Mouse (Mus musculus): ENCODE results near the gene Anp32a. TPM values are rescaled to one million over a fixed set of nuclear protein-coding genes. Genes with fewer than 3 reads are reported as not detected.

The Anp32a gene
- polyA plus RNA-seq, 1 experiment from 2014 or later = 82.1 TPM

DNA sequence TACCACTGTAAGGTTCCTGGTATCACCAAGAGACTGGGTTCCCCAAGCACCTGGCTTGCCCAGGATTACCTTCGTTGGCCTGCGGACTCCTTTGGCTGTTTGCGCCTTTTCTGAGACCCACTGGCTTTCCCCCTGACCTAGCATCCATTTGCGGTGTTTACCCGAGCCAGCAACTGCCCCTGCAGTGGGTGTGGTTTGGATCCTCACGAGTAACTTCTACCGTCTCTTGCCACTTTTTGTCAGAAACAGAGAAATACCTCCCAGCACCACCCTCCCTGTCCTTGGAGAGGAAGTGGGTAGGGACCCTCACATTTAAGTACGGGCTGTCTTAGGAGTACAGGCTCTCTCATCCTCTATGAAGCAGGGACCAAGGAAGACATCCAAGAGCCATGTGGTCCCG lies 29.1 kb downstream of the Anp32a start:
- no peak overlapping the region for H3K9ac ChIP-seq (replicated peaks; ENCODE audit: low read length)
- 76% methylated on average over 9 of the region's 9 CpGs for WGBS
- no peak overlapping the region for H3K27ac ChIP-seq (replicated peaks; ENCODE audit: low read depth, low read length)
- no peaks in the 10 kb centered on the region for H3K9me3 ChIP-seq (ENCODE audit: control insufficient read depth, low read length)
- no peak for ATAC-seq (ENCODE audit: low FRiP score, low TSS enrichment)
- no peak for DNase-seq
- H3K27me3 ChIP-seq (ENCODE audit: control insufficient read depth, insufficient read depth, low read length) = no peaks in the 10 kb centered on the region
- no peak overlapping the region for H3K4me2 ChIP-seq (ENCODE audit: low read length)
- no peak overlapping the region for H3K4me3 ChIP-seq (replicated peaks; ENCODE audit: low read depth, low read length)
- peaks cover 23% of the 10 kb centered on the region for H3K36me3 ChIP-seq (ENCODE audit: control insufficient read depth, insufficient read depth, low read length)
- peaks cover 40% of the 10 kb centered on the region for H3K4me1 ChIP-seq (ENCODE audit: control insufficient read depth, insufficient read depth, low read length)

DNA sequence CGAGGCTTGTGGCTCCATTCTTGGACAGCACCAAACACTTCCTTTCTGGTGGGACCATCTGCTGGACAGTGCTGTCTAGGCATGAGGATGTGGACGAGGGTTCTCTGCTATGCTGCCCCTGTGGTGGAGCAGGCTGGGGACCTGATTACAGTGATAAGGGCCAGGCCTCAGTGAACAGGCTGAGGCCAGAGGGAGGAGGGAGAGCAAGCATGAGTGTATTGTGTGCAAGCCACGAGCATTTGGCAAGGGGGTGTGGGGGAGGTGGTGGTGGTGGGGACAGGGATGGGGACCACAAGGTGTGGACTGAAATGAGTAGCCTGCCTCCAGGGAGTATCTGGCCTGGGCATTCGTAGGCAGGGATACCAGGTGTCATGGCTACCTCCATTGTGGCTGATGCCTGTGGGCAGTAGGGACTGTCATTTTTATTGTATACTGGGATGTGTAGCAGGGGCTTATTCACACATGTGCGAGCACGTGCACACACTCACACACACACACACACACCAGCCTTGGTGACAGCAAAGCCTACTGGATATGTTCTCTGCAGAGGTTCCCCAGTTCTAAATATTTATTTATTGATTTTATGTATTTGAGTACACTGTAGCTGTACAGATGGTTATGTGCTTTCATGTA lies 29.7 kb downstream of the Anp32a start:
- Histone ChIP-seq H3K4me2 (ENCODE audit: low read length) (no peak overlapping the region), H3K27me3 (ENCODE audit: control insufficient read depth, insufficient read depth, low read length) (no peaks in the 10 kb centered on the region), H3K9me3 (ENCODE audit: control insufficient read depth, low read length) (no peaks in the 10 kb centered on the region), H3K36me3 (ENCODE audit: control insufficient read depth, insufficient read depth, low read length) (peaks cover 29% of the 10 kb centered on the region), H3K4me1 (ENCODE audit: control insufficient read depth, insufficient read depth, low read length) (peaks cover 34% of the 10 kb centered on the region), H3K27ac (replicated peaks; ENCODE audit: low read depth, low read length) (no peak overlapping the region), H3K4me3 (replicated peaks; ENCODE audit: low read depth, low read length) (no peak overlapping the region), H3K9ac (replicated peaks; ENCODE audit: low read length) (no peak overlapping the region)
- no peak for DNase-seq
- 67% methylated on average over 6 of the region's 6 CpGs for WGBS
- ATAC-seq (ENCODE audit: low FRiP score, low TSS enrichment) = no peak

DNA sequence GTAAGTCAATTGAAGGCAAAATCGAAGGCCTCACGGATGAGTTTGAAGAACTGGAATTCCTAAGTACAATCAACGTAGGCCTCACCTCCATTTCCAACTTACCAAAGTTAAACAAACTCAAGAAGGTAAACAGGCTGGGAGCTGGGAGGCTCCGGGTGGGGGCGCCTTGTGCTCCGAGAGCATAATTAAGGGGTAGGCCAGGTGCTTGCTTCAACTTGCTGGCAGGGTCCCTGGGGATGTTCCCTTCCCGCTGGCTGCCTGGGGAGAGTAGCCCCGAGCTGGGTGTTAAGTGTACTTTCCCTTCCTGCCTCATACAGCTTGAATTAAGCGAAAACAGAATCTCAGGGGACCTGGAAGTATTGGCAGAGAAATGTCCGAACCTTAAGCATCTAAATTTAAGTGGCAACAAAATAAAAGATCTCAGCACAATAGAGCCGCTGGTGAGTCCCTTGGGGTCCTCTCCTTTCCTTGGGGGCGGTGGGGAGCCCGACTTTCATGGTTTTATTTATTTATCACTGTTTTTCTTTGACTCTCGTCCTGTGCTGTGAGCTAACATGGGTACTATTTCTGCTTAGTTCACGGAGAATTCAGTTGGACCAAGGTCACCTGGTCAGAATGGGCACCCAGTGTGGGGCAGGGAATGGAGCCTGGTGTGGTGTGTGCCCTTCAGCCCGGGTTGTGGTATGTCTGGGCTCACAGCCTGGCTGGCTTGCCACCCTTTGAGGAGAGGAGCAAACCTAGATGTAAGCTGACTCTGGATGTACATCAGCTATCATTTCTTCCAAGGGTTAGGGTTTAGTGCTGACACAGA lies 30.9 kb downstream of the Anp32a start:
- Histone ChIP-seq H3K36me3 (ENCODE audit: control insufficient read depth, insufficient read depth, low read length) (peaks cover 41% of the 10 kb centered on the region), H3K9ac (replicated peaks; ENCODE audit: low read length) (no peak overlapping the region), H3K4me1 (ENCODE audit: control insufficient read depth, insufficient read depth, low read length) (peaks cover 23% of the 10 kb centered on the region), H3K27ac (replicated peaks; ENCODE audit: low read depth, low read length) (no peak overlapping the region), H3K27me3 (ENCODE audit: control insufficient read depth, insufficient read depth, low read length) (no peaks in the 10 kb centered on the region), H3K9me3 (ENCODE audit: control insufficient read depth, low read length) (no peaks in the 10 kb centered on the region), H3K4me3 (replicated peaks; ENCODE audit: low read depth, low read length) (no peak overlapping the region), H3K4me2 (ENCODE audit: low read length) (no peak overlapping the region)
- ATAC-seq (ENCODE audit: low FRiP score, low TSS enrichment) = no peak
- WGBS = 73% methylated on average over 16 of the region's 16 CpGs
- no peak for DNase-seq

DNA sequence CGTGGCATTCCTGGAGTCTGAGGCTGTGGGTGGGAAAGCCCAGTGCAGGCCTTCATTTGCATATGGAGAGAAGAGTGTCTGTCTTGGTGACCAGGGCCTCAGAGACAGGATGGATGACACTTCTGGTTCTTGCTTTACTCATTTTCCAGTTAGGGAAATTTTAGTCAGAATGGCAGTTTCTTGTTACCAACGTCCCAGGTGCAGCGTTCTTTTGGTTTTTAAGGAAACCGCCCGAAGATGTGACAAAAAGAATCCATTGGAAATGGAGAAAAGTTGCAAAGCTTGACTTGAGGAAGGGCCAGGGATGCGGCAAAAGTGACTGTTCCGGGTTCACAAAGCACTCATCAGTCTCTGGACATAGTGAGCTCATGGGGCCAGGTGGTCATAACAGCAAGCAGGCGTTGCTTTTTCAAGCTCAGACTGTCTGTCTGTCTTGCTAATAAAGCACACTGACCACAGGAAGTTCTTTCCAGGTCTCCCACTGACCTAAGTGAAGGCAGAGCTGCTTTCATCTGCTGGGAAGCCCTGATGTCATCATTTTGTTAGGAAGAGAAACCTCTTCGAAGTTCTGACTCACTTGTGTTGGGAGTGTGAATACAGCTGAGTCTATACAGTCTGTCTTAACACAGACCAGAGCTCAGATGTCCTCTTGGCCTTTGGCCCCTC lies 31.6 kb downstream of the Anp32a start:
- Histone ChIP-seq H3K4me2 (ENCODE audit: low read length) (no peak overlapping the region), H3K27ac (replicated peaks; ENCODE audit: low read depth, low read length) (no peak overlapping the region), H3K36me3 (ENCODE audit: control insufficient read depth, insufficient read depth, low read length) (peaks cover 45% of the 10 kb centered on the region), H3K9me3 (ENCODE audit: control insufficient read depth, low read length) (no peaks in the 10 kb centered on the region), H3K4me3 (replicated peaks; ENCODE audit: low read depth, low read length) (no peak overlapping the region), H3K4me1 (ENCODE audit: control insufficient read depth, insufficient read depth, low read length) (0 out of 2 replicates have a peak, but pooled peaks cover 15% of the 10 kb centered on the region), H3K27me3 (ENCODE audit: control insufficient read depth, insufficient read depth, low read length) (no peaks in the 10 kb centered on the region), H3K9ac (replicated peaks; ENCODE audit: low read length) (no peak overlapping the region)
- DNase-seq (no peak), ATAC-seq (ENCODE audit: low FRiP score, low TSS enrichment) (no peak)
- WGBS = 85% methylated on average over 9 of the region's 9 CpGs

DNA sequence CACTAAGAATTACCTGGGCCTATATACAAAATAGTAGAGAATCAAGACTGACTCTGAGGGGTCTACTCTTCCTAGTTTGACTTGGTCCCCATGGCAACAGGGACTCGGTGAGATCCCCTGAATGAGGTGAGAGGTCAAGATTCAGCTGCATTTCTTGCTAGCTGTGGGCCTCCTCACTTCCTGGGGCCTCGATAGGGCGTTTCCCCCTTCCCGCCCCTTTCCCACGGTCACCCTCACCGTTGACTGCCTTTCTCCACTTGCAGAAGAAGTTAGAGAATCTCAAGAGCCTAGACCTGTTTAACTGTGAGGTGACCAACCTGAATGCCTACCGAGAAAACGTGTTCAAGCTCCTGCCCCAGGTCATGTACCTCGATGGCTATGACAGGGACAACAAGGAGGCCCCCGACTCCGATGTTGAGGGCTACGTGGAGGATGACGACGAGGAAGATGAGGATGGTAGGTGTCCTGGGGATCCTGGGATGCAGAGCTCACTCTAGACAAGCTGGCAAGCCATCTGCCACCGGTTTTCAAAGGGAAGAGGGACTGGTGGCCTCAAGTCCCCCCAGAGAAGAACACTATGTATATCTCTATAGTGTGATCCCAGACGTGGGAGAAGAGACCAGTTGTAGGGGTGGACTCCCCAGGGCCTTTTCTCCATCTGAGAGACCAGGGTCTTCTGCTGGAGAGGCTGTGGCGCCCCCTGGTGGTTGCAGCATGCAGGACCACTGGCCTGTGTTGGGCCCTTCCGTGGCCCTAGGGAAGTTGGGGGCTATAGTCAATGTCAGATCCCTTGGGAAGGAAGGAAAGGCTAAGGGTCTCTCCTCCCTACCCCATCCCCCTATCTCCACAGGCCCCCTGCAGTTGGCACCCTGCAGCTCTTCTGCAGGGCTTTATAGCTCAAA lies 32.4 kb downstream of the Anp32a start:
- 62% methylated on average over 18 of the region's 18 CpGs for WGBS
- Histone ChIP-seq H3K9ac (replicated peaks; ENCODE audit: low read length) (no peak overlapping the region), H3K4me1 (ENCODE audit: control insufficient read depth, insufficient read depth, low read length) (0 out of 2 replicates have a peak, but pooled peaks cover 10% of the 10 kb centered on the region), H3K27ac (replicated peaks; ENCODE audit: low read depth, low read length) (no peak overlapping the region), H3K4me2 (ENCODE audit: low read length) (no peak overlapping the region), H3K27me3 (ENCODE audit: control insufficient read depth, insufficient read depth, low read length) (no peaks in the 10 kb centered on the region), H3K36me3 (ENCODE audit: control insufficient read depth, insufficient read depth, low read length) (peaks cover 52% of the 10 kb centered on the region), H3K4me3 (replicated peaks; ENCODE audit: low read depth, low read length) (no peak overlapping the region), H3K9me3 (ENCODE audit: control insufficient read depth, low read length) (no peaks in the 10 kb centered on the region)
- peak; percentile 53 for DNase-seq
- ATAC-seq (ENCODE audit: low FRiP score, low TSS enrichment) = no peak

DNA sequence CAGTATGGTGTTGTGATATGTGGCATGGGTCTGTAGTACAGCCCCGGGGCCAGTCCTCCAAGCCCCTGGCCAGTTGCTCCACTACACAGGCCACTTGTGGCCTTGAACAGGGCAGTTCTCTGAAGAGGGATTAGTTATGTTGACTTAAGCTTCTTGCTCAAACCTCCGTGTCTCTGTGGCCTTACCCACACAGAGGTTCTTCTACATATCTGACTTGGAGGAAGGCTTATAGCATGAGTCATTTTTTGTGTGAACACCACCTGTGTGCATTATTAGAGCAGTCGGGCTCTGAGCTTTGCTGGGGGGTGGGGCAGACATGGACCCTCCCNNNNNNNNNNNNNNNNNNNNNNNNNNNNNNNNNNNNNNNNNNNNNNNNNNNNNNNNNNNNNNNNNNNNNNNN lies 33.2 kb downstream of the Anp32a start:
- Histone ChIP-seq H3K4me1 (ENCODE audit: control insufficient read depth, insufficient read depth, low read length) (0 out of 2 replicates have a peak, but pooled peaks cover 5% of the 10 kb centered on the region), H3K4me3 (replicated peaks; ENCODE audit: low read depth, low read length) (no peak overlapping the region), H3K27me3 (ENCODE audit: control insufficient read depth, insufficient read depth, low read length) (no peaks in the 10 kb centered on the region), H3K9ac (replicated peaks; ENCODE audit: low read length) (no peak overlapping the region), H3K27ac (replicated peaks; ENCODE audit: low read depth, low read length) (no peak overlapping the region), H3K4me2 (ENCODE audit: low read length) (no peak overlapping the region), H3K36me3 (ENCODE audit: control insufficient read depth, insufficient read depth, low read length) (peaks cover 55% of the 10 kb centered on the region), H3K9me3 (ENCODE audit: control insufficient read depth, low read length) (no peaks in the 10 kb centered on the region)
- ATAC-seq (ENCODE audit: low FRiP score, low TSS enrichment) = no peak
- WGBS = 81% methylated on average over 3 of the region's 3 CpGs
- no peak for DNase-seq

GRCm38 (mm10) chr9:62377897-62378296 lies 36.8 kb downstream of the Anp32a start:
- Histone ChIP-seq H3K36me3 (ENCODE audit: control insufficient read depth, insufficient read depth, low read length) (peaks cover 62% of the 10 kb centered on the region), H3K9me3 (ENCODE audit: control insufficient read depth, low read length) (no peaks in the 10 kb centered on the region), H3K4me1 (ENCODE audit: control insufficient read depth, insufficient read depth, low read length) (0 out of 2 replicates have a peak, but pooled peaks cover 3% of the 10 kb centered on the region), H3K4me2 (ENCODE audit: low read length) (no peak overlapping the region), H3K27me3 (ENCODE audit: control insufficient read depth, insufficient read depth, low read length) (no peaks in the 10 kb centered on the region), H3K4me3 (replicated peaks; ENCODE audit: low read depth, low read length) (no peak overlapping the region), H3K9ac (replicated peaks; ENCODE audit: low read length) (no peak overlapping the region), H3K27ac (replicated peaks; ENCODE audit: low read depth, low read length) (no peak overlapping the region)
- no peak for DNase-seq
- 95% methylated on average over 10 of the region's 10 CpGs for WGBS
- no peak for ATAC-seq (ENCODE audit: low FRiP score, low TSS enrichment)

- Histone ChIP-seq H3K9me3 (ENCODE audit: control insufficient read depth, low read length) (no peaks in the 10 kb centered on the region), H3K4me2 (ENCODE audit: low read length) (no peak overlapping the region), H3K4me1 (ENCODE audit: control insufficient read depth, insufficient read depth, low read length) (0 out of 2 replicates have a peak, but pooled peaks cover 3% of the 10 kb centered on the region), H3K4me3 (replicated peaks; ENCODE audit: low read depth, low read length) (no peak overlapping the region), H3K9ac (replicated peaks; ENCODE audit: low read length) (no peak overlapping the region), H3K27me3 (ENCODE audit: control insufficient read depth, insufficient read depth, low read length) (no peaks in the 10 kb centered on the region), H3K27ac (replicated peaks; ENCODE audit: low read depth, low read length) (no peak overlapping the region), H3K36me3 (ENCODE audit: control insufficient read depth, insufficient read depth, low read length) (peaks cover 42% of the 10 kb centered on the region)
- DNase-seq (no peak), ATAC-seq (ENCODE audit: low FRiP score, low TSS enrichment) (no peak)
- 64% methylated on average over 5 of the region's 5 CpGs for WGBS
Measured at GRCm38 (mm10) chr9:62380351-62380750, 39.3 kb downstream of the Anp32a start.

All from midbrain, embryonic 14.5 days (tissue).